Mouse (Mus musculus): Measurements from ENCODE around the gene Tmem206. TPM values are rescaled to one million over a fixed set of nuclear protein-coding genes. Genes with fewer than 3 reads are reported as not detected.

The Tmem206 gene
- total RNA-seq (2021), result 1 to 10 TPM; 9.3 to 9.4 TPM
- long read RNA-seq, experiment 1, transcript Tmem206-201 (8 exons, 2,246 nt), result major isoform, 11 of 14 reads
- long read RNA-seq, experiment 1, partial matches to known transcripts, result 1 of 14 reads
- long read RNA-seq, experiment 1, other reads (novel, unspliced or antisense), result 2 of 14 reads
- long read RNA-seq, experiment 2, transcript Tmem206-201 (8 exons, 2,246 nt), result major isoform, 7 of 11 reads
- long read RNA-seq, experiment 2, partial matches to known transcripts, result 2 of 11 reads
- long read RNA-seq, experiment 2, other reads (novel, unspliced or antisense), result 2 of 11 reads

GRCm38 (mm10) chr1:191325726-191326232 is at the start of gene Tmem206:
TSS of gene Tmem206 (plus strand) at chr1:191325912.
- intact Hi-C loops (cut with DNase I), result no loop called here
- TF ChIP-seq CTCF (IDR thresholded peaks at IDR 0.05), result no peak; the same call in 1 of the 2 replicates
- H3K27ac ChIP-seq, result peak within 1 kb of the TSS; percentile 79
- peak within 1 kb of the TSS; percentile 100 for H3K4me3 ChIP-seq
- peak; percentile 95 for DNase-seq (ENCODE audit: extremely low spot score in 1 of 2, low spot score in 2 of 2)

- no peak for TF ChIP-seq CTCF (IDR thresholded peaks at IDR 0.05)
- intact Hi-C loops (cut with DNase I), result loop anchor here (5.0 to 10.0 kb wide), 4 partner anchors 89 to 331 kb away; partner anchors contain the start of gene Batf3
- H3K4me3 ChIP-seq, result no peak overlapping the region
- no peak for DNase-seq (ENCODE audit: extremely low spot score in 1 of 2, low spot score in 2 of 2)
- no peak overlapping the region for H3K27ac ChIP-seq
Measured at GRCm38 (mm10) chr1:191276181-191276580, 49.5 kb upstream of the Tmem206 start.

- Histone ChIP-seq H3K27ac (no peak overlapping the region), H3K4me3 (no peak overlapping the region)
- no peak for DNase-seq (ENCODE audit: extremely low spot score in 1 of 2, low spot score in 2 of 2)
- no peak for TF ChIP-seq CTCF (IDR thresholded peaks at IDR 0.05)
- intact Hi-C loops (cut with DNase I), result loop anchor here (5.0 to 10.0 kb wide), 4 partner anchors 90 to 333 kb away; partner anchors contain the start of gene Batf3
Measured at GRCm38 (mm10) chr1:191277549-191278059, 48.1 kb upstream of the Tmem206 start.

GRCm38 (mm10) chr1:191278324-191278723 is 47.4 kb upstream of the Tmem206 start:
- intact Hi-C loops (cut with DNase I), result loop anchor here (5.0 to 10.0 kb wide), 4 partner anchors 91 to 334 kb away; partner anchors contain the start of gene Batf3
- Histone ChIP-seq H3K27ac (no peak overlapping the region), H3K4me3 (no peak overlapping the region)
- DNase-seq (ENCODE audit: extremely low spot score in 1 of 2, low spot score in 2 of 2), result no peak
- no peak for TF ChIP-seq CTCF (IDR thresholded peaks at IDR 0.05)

- no peak overlapping the region for H3K27ac ChIP-seq
Measured at GRCm38 (mm10) chr1:191281171-191281570, 44.5 kb upstream of the Tmem206 start.

GRCm38 (mm10) chr1:191282319-191282718 is 43.4 kb upstream of the Tmem206 start:
- TF ChIP-seq CTCF (IDR thresholded peaks at IDR 0.05), result no peak; the same call in 1 of the 2 replicates
- Histone ChIP-seq H3K27ac (no peak overlapping the region), H3K4me3 (no peak overlapping the region)
- intact Hi-C loops (cut with DNase I), result no loop called here
- no peak for DNase-seq (ENCODE audit: extremely low spot score in 1 of 2, low spot score in 2 of 2)

More at GRCm38 (mm10) chr1:191281171-191281570, 44.5 kb upstream of the Tmem206 start:
- H3K4me3 ChIP-seq, result no peak overlapping the region
- no peak for TF ChIP-seq CTCF (IDR thresholded peaks at IDR 0.05)
- intact Hi-C loops (cut with DNase I), result no loop called here
- DNase-seq (ENCODE audit: extremely low spot score in 1 of 2, low spot score in 2 of 2), result no peak

GRCm38 (mm10) chr1:191283110-191284040 is 42.3 kb upstream of the Tmem206 start:
- intact Hi-C loops (cut with DNase I), result no loop called here
- Histone ChIP-seq H3K27ac (no peak overlapping the region), H3K4me3 (no peak overlapping the region)
- no peak for DNase-seq (ENCODE audit: extremely low spot score in 1 of 2, low spot score in 2 of 2)
- TF ChIP-seq CTCF (IDR thresholded peaks at IDR 0.05), result no peak

GRCm38 (mm10) chr1:191284502-191284901 is 41.2 kb upstream of the Tmem206 start:
- DNase-seq (ENCODE audit: extremely low spot score in 1 of 2, low spot score in 2 of 2), result no peak
- TF ChIP-seq CTCF (IDR thresholded peaks at IDR 0.05), result no peak
- intact Hi-C loops (cut with DNase I), result no loop called here
- no peak overlapping the region for H3K27ac ChIP-seq
- no peak overlapping the region for H3K4me3 ChIP-seq

- H3K4me3 ChIP-seq, result no peak overlapping the region
- no peak for DNase-seq (ENCODE audit: extremely low spot score in 1 of 2, low spot score in 2 of 2)
- no peak overlapping the region for H3K27ac ChIP-seq
- peak; percentile 63 for TF ChIP-seq CTCF (IDR thresholded peaks at IDR 0.05)
- intact Hi-C loops (cut with DNase I), result no loop called here
Measured at GRCm38 (mm10) chr1:191288762-191289161, 37.0 kb upstream of the Tmem206 start.

GRCm38 (mm10) chr1:191292348-191292747 is 33.4 kb upstream of the Tmem206 start:
- peak; percentile 31 to 64 for DNase-seq (ENCODE audit: extremely low spot score in 1 of 2, low spot score in 2 of 2)
- Histone ChIP-seq H3K4me3 (no peak overlapping the region), H3K27ac (peak overlapping the region; percentile 66; the same call in 1 of the 2 replicates)
- intact Hi-C loops (cut with DNase I), result no loop called here
- no peak for TF ChIP-seq CTCF (IDR thresholded peaks at IDR 0.05)

GRCm38 (mm10) chr1:191293051-191293450 is 32.7 kb upstream of the Tmem206 start:
- intact Hi-C loops (cut with DNase I), result no loop called here
- no peak for DNase-seq (ENCODE audit: extremely low spot score in 1 of 2, low spot score in 2 of 2)
- no peak for TF ChIP-seq CTCF (IDR thresholded peaks at IDR 0.05)
- Histone ChIP-seq H3K4me3 (no peak overlapping the region), H3K27ac (no peak overlapping the region)

All from left cerebral cortex, adult 2 months (tissue).